Mouse (Mus musculus) frontal cortex, postnatal 25 days (tissue): ENCODE measurements around the gene Tnfrsf13c.

ENCODE experiments used
- DNase-seq, 2 experiments: peaks; one replicate each; pipeline ENCODE4 v3.0.0; 2022; ENCODE audit warnings: low spot score in 2 of 2

Gene Tnfrsf13c

GRCm38 (mm10) chr15:82184183-82184582 lies 40.0 kb downstream of the Tnfrsf13c start:
- DNase-seq = no peak

GRCm38 (mm10) chr15:82183596-82183995 lies 40.6 kb downstream of the Tnfrsf13c start:
- DNase-seq = no peak

- no peak for DNase-seq
Measured at GRCm38 (mm10) chr15:82182311-82182710, 41.9 kb downstream of the Tnfrsf13c start.

GRCm38 (mm10) chr15:82181131-82181530 lies 43.0 kb downstream of the Tnfrsf13c start:
- no peak for DNase-seq

GRCm38 (mm10) chr15:82177743-82178290 lies 46.4 kb downstream of the Tnfrsf13c start:
- no peak for DNase-seq

- DNase-seq = no peak
Measured at GRCm38 (mm10) chr15:82175091-82175490, 49.1 kb downstream of the Tnfrsf13c start.

GRCm38 (mm10) chr15:82172648-82173047 lies 51.5 kb downstream of the Tnfrsf13c start:
- DNase-seq = no peak
